Mouse (Mus musculus) effector memory CD4-positive, alpha-beta T cell, adult 5 months (primary cell): ENCODE data around the gene Plin4. TPM values are rescaled to one million over a fixed set of nuclear protein-coding genes. Genes with fewer than 3 reads are reported as not detected.

ENCODE experiments used
- polyA plus RNA-seq: library from polyadenylated mRNA; unstranded; fragments of 100-300 nt; shearing (Covaris generic); gene quantifications from one replicate; pipeline ENCODE4 v1.2.1, GENCODE M21; 2017

The Plin4 gene
- not detected for polyA plus RNA-seq

GRCm38 (mm10) chr17:56109219-56110051 is at the start of gene Plin4:
Plin4 (minus strand) TSS chr17:56109803.

GRCm38 (mm10) chr17:56139858-56140595 is 30.4 kb upstream of the Plin4 start, which contains the start of gene Sema6b:
Sema6b (minus strand) TSS chr17:56140343.

GRCm38 (mm10) chr17:56121826-56122225 is 12.2 kb upstream of the Plin4 start, which contains the start of gene Lrg1:
Lrg1 (minus strand) TSS chr17:56122001.

GRCm38 (mm10) chr17:56117251-56117710 is 7.7 kb upstream of the Plin4 start, which contains the start of gene Plin5:
Plin5 (minus strand) TSS chr17:56117596.

GRCm38 (mm10) chr17:56078880-56079795 is 30.5 kb downstream of the Plin4 start, which contains the start of gene Hdgfl2:
Hdgfl2 (plus strand) TSS chr17:56079634.

GRCm38 (mm10) chr17:56074827-56075208 is 34.8 kb downstream of the Plin4 start, which contains the start of gene Ubxn6:
Ubxn6 (minus strand) TSS chr17:56075028.

Other genes starting within 250 kb of the Plin4 start
- 13.8 TPM for gene Zfp119a, start 230.9 kb downstream of the Plin4 start, polyA plus RNA-seq
- gene Zfp959, start 217.7 kb downstream of the Plin4 start, polyA plus RNA-seq: 31.9 TPM
- 5.7 TPM for gene Zfp119b, start 160.3 kb downstream of the Plin4 start, polyA plus RNA-seq
- 1.8 TPM for gene Ebi3, start 157.2 kb downstream of the Plin4 start, polyA plus RNA-seq
- 33.0 TPM for gene Yju2, start 150.7 kb downstream of the Plin4 start, polyA plus RNA-seq
- gene Shd, start 139.3 kb downstream of the Plin4 start, polyA plus RNA-seq: 0.41 TPM
- not detected for gene Fsd1, start 123.3 kb downstream of the Plin4 start, polyA plus RNA-seq
- 0.31 TPM for gene Stap2, start 104.2 kb downstream of the Plin4 start, polyA plus RNA-seq
- gene Mpnd, start 104.1 kb downstream of the Plin4 start, polyA plus RNA-seq: 138 TPM
- 124 TPM for gene Sh3gl1, start 73.2 kb downstream of the Plin4 start, polyA plus RNA-seq
- gene Chaf1a, start 69.4 kb downstream of the Plin4 start, polyA plus RNA-seq: 1.5 TPM
- gene Ubxn6, start 34.8 kb downstream of the Plin4 start, polyA plus RNA-seq: 63.5 TPM
- gene Hdgfl2, start 30.2 kb downstream of the Plin4 start, polyA plus RNA-seq: 113 TPM
- gene Plin5, start 7.8 kb upstream of the Plin4 start, polyA plus RNA-seq: not detected
- gene Lrg1, start 12.2 kb upstream of the Plin4 start, polyA plus RNA-seq: not detected
- 0.16 TPM for gene Sema6b, start 30.5 kb upstream of the Plin4 start, polyA plus RNA-seq
- gene Tnfaip8l1, start 52.7 kb upstream of the Plin4 start, polyA plus RNA-seq: 19.0 TPM
- 49.2 TPM for gene Mydgf, start 74.1 kb upstream of the Plin4 start, polyA plus RNA-seq
- 38.9 TPM for gene Dpp9, start 109.1 kb upstream of the Plin4 start, polyA plus RNA-seq
- gene Fem1a, start 147.0 kb upstream of the Plin4 start, polyA plus RNA-seq: 12.0 TPM
- gene Ticam1, start 167.0 kb upstream of the Plin4 start, polyA plus RNA-seq: 2.8 TPM
- 20.6 TPM for gene Plin3, start 183.1 kb upstream of the Plin4 start, polyA plus RNA-seq
- gene Arrdc5, start 190.5 kb upstream of the Plin4 start, polyA plus RNA-seq: not detected
- gene Uhrf1, start 193.5 kb upstream of the Plin4 start, polyA plus RNA-seq: 6.8 TPM
- gene Kdm4b, start 216.3 kb upstream of the Plin4 start, polyA plus RNA-seq: 44.5 TPM